Mouse (Mus musculus) spleen, adult 2 months (tissue): ENCODE results near the gene Hs6st2. TPM values are rescaled to one million over a fixed set of nuclear protein-coding genes. Genes with fewer than 3 reads are reported as not detected.

ENCODE experiments used
- DNase-seq, 2 experiments: peaks; one replicate each; pipeline versions ENCODE4 v3.0.0 to v3.0.0-alpha.2; 2012 to 2021; ENCODE audit warnings: low spot score in 2 of 2, low read depth in 1 of 2
- H3K27ac ChIP-seq: fragments of 200-500 bp; 2 replicates; pipeline ENCODE4 v1.5.1; 2012; ENCODE audit warnings: low read length, inconsistent platforms; ENCODE audit not compliant: insufficient read depth
- H3K27me3 ChIP-seq: fragments of 200-500 bp; 2 replicates; pipeline ENCODE4 v1.6.1; 2012; ENCODE audit warnings: mild to moderate bottlenecking, moderate library complexity, low read length, inconsistent platforms; ENCODE audit not compliant: control insufficient read depth, insufficient read depth
- H3K36me3 ChIP-seq: fragments of 200-500 bp; 2 replicates; pipeline ENCODE4 v1.6.1; 2012; ENCODE audit warnings: mild to moderate bottlenecking, low read length, inconsistent platforms; ENCODE audit not compliant: control insufficient read depth, insufficient read depth
- H3K4me1 ChIP-seq: fragments of 200-500 bp; 2 replicates; pipeline ENCODE4 v1.6.1; 2011; ENCODE audit warnings: inconsistent platforms; ENCODE audit not compliant: control insufficient read depth, insufficient read depth, insufficient read length
- H3K4me3 ChIP-seq: fragments of 200-500 bp; 2 replicates; pipeline ENCODE4 v1.5.1; 2011; ENCODE audit warnings: mild to moderate bottlenecking, inconsistent platforms; ENCODE audit not compliant: insufficient read depth, insufficient read length; ENCODE audit errors: extremely low read depth
- CTCF ChIP-seq: fragments of 200-500 bp; IDR thresholded peaks from 2 replicates; pipeline ENCODE4 v1.5.1; 2011; ENCODE audit warnings: mild to moderate bottlenecking, inconsistent platforms; ENCODE audit not compliant: insufficient read depth, insufficient read length, insufficient replicate concordance; ENCODE audit errors: extremely low read depth
- POLR2A ChIP-seq: fragments of 200-500 bp; IDR thresholded peaks from 2 replicates; pipeline ENCODE4 v1.6.1; 2011; ENCODE audit warnings: low read depth, low read length, inconsistent platforms
- WGBS: fragments of 180-500 bp; shearing (Covaris S2); methylation state at CpG from one replicate; pipeline ENCODE4 v1.1.7; 2018; 5-methylcytosine and 5-hydroxymethylcytosine counted together
- polyA plus RNA-seq: library from polyadenylated mRNA; depleted of rRNA; stranded (reverse); fragments of >200 nt; gene quantifications from 2 replicates; pipeline ENCODE4 v1.2.3, GENCODE M21; 2012

Gene Hs6st2
- polyA plus RNA-seq, 1 experiment = 25.0 TPM

GRCm38 (mm10) chrX:51581704-51582103, 100.0 kb downstream of the Hs6st2 start:
- WGBS = 58% methylated on average over 3 of the region's 3 CpGs
- H3K36me3 ChIP-seq = no peaks in the 10 kb centered on the region
- TF ChIP-seq POLR2A = no peak
- TF ChIP-seq CTCF = no peak

GRCm38 (mm10) chrX:51561880-51562279, 119.8 kb downstream of the Hs6st2 start:
- TF ChIP-seq CTCF (no peak), POLR2A (no peak)
- WGBS = 72% methylated on average over 1 of the region's 1 CpGs
- no peak for DNase-seq
- H3K4me1 ChIP-seq = no peaks in the 10 kb centered on the region
- no peak overlapping the region for H3K4me3 ChIP-seq
- no peak overlapping the region for H3K27ac ChIP-seq
- no peaks in the 10 kb centered on the region for H3K27me3 ChIP-seq
- H3K36me3 ChIP-seq = no peaks in the 10 kb centered on the region

More at GRCm38 (mm10) chrX:51581704-51582103, 100.0 kb downstream of the Hs6st2 start:
- Histone ChIP-seq H3K4me1 (no peaks in the 10 kb centered on the region), H3K27ac (no peak overlapping the region), H3K27me3 (no peaks in the 10 kb centered on the region), H3K4me3 (no peak overlapping the region)
- no peak for DNase-seq

- Histone ChIP-seq H3K36me3 (no peaks in the 10 kb centered on the region), H3K4me1 (no peaks in the 10 kb centered on the region), H3K27ac (no peak overlapping the region), H3K27me3 (no peaks in the 10 kb centered on the region), H3K4me3 (no peak overlapping the region)
- WGBS = 86% methylated on average over 5 of the region's 5 CpGs
- no peak for DNase-seq
- TF ChIP-seq POLR2A = no peak
- no peak for TF ChIP-seq CTCF
These were observed 142.0 kb downstream of the Hs6st2 start for GRCm38 (mm10) chrX:51539626-51540025.

- no peak for DNase-seq
- Histone ChIP-seq H3K4me3 (no peak overlapping the region), H3K4me1 (no peaks in the 10 kb centered on the region), H3K27ac (no peak overlapping the region), H3K36me3 (no peaks in the 10 kb centered on the region), H3K27me3 (no peaks in the 10 kb centered on the region)
- TF ChIP-seq POLR2A (no peak), CTCF (no peak)
- WGBS = 85% methylated on average over 3 of the region's 3 CpGs
These were observed 144.6 kb downstream of the Hs6st2 start for GRCm38 (mm10) chrX:51537082-51537481.

GRCm38 (mm10) chrX:51535226-51535625, 146.4 kb downstream of the Hs6st2 start:
- H3K4me1 ChIP-seq = no peaks in the 10 kb centered on the region
- TF ChIP-seq POLR2A (no peak), CTCF (no peak)
- no peak for DNase-seq
- H3K4me3 ChIP-seq = no peak overlapping the region
- no peaks in the 10 kb centered on the region for H3K36me3 ChIP-seq
- no peak overlapping the region for H3K27ac ChIP-seq
- H3K27me3 ChIP-seq = no peaks in the 10 kb centered on the region
- WGBS = 86% methylated on average over 6 of the region's 6 CpGs

- no peaks in the 10 kb centered on the region for H3K36me3 ChIP-seq
- no peak overlapping the region for H3K27ac ChIP-seq
- DNase-seq = no peak
- no peaks in the 10 kb centered on the region for H3K4me1 ChIP-seq
- TF ChIP-seq POLR2A (no peak), CTCF (no peak)
- H3K27me3 ChIP-seq = no peaks in the 10 kb centered on the region
- 69% methylated on average over 1 of the region's 1 CpGs for WGBS
- no peak overlapping the region for H3K4me3 ChIP-seq
These were observed 150.5 kb downstream of the Hs6st2 start for GRCm38 (mm10) chrX:51531136-51531535.

- no peak for TF ChIP-seq POLR2A
- TF ChIP-seq CTCF = no peak
- no peak for DNase-seq
- no peaks in the 10 kb centered on the region for H3K4me1 ChIP-seq
These were observed 153.1 kb downstream of the Hs6st2 start for GRCm38 (mm10) chrX:51528601-51529000.

More at GRCm38 (mm10) chrX:51528601-51529000, 153.1 kb downstream of the Hs6st2 start:
- H3K27me3 ChIP-seq = no peaks in the 10 kb centered on the region
- no peaks in the 10 kb centered on the region for H3K36me3 ChIP-seq
- H3K27ac ChIP-seq = no peak overlapping the region
- H3K4me3 ChIP-seq = no peak overlapping the region
